Mouse (Mus musculus): ENCODE data around the gene Pcp4l1. TPM values are rescaled to one million over a fixed set of nuclear protein-coding genes. Genes with fewer than 3 reads are reported as not detected.
"Not testable (repeated sequence)": the region's sequence is repeated elsewhere in the genome, so short reads cannot be mapped to it uniquely, and the experiment has no call there.

Gene Pcp4l1
- total RNA-seq (2021), result 10 to 100 TPM; 51.7 to 52.5 TPM
- long read RNA-seq, experiment 1, transcript Pcp4l1-201 (3 exons, 1,577 nt), result major isoform, 37 of 38 reads
- long read RNA-seq, experiment 1, partial matches to known transcripts, result 1 of 38 reads
- long read RNA-seq, experiment 1, other reads (novel, unspliced or antisense), result 0 of 38 reads
- long read RNA-seq, experiment 2, transcript Pcp4l1-201 (3 exons, 1,577 nt), result major isoform, 35 of 44 reads
- long read RNA-seq, experiment 2, partial matches to known transcripts, result 0 of 44 reads
- long read RNA-seq, experiment 2, other reads (novel, unspliced or antisense), result 9 of 44 reads

DNA sequence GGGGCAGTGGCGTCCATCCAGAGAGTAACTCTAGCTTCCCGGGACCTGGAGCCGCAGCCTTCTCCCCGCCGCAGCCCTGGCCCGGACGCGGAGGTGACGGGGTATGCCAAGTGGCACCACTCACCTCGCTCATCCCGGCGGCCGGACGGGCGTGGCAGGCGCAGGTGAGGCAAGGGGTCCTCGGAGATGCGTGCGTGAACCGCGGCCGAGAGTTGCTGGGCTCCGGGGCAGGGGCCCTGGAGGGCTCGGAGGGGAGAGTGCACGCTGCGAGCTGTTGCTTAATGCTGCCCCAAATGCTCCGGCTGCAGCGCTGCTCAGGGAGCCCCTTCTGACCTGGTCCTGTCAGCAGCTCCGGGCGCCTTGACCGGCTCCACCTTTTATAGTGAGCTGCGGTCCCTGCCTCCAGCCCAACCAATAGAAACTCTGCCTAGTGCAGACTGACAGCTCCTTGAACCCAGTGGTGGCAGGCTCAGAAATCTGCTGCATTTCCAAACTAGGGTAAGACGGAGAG lies at the start of gene Pcp4l1:
TSS of gene Pcp4l1 (minus strand) at position 382 of the 511 bp plus-strand sequence.
- peak; percentile 45 to 51 for DNase-seq (ENCODE audit: low spot score in 2 of 2)

- no peak for DNase-seq (ENCODE audit: low spot score in 2 of 2)
Measured at GRCm38 (mm10) chr1:171245353-171245752, 49.3 kb upstream of the Pcp4l1 start.

DNA sequence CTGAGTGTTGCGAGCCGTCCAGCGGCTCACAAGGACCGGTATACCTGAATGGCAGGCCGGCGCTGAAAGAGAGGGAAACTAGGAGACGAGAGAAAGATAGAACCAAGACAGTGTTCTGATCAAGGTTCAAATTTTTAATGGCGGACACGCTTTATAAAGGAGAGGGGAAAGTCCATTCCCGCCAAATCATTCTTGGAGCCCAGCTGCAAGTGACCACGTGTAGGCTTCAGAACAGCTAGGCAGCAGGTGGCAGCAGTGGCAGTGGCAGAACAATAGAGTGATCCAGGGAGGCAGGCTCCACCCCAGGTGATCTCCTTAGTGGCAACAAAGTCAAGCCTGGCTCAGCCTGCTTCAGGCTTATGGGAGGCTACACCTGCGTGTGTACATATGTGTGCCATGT lies 45.9 kb upstream of the Pcp4l1 start:
- DNase-seq (ENCODE audit: low spot score in 2 of 2), result not testable (repeated sequence)

DNA sequence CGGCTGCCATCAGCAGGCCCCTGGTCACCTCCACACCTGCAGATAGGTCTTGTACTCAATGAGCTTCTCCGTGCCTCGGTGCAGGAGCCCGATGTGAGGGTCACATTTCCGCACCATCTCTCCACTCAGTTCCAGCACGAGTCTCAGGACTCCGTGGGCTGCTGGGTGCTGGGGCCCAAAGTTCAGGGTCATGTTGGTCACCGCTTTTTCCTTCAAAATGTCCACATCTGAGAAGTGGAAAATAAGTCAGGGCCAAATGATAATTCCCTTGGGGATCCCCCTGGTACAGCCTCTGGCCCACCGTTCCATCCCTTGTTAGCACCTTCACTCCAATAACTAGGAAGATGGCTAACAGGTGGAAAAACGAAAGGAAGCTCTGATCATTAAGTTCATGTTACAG lies 44.8 kb upstream of the Pcp4l1 start:
- DNase-seq (ENCODE audit: low spot score in 2 of 2), result no peak

DNA sequence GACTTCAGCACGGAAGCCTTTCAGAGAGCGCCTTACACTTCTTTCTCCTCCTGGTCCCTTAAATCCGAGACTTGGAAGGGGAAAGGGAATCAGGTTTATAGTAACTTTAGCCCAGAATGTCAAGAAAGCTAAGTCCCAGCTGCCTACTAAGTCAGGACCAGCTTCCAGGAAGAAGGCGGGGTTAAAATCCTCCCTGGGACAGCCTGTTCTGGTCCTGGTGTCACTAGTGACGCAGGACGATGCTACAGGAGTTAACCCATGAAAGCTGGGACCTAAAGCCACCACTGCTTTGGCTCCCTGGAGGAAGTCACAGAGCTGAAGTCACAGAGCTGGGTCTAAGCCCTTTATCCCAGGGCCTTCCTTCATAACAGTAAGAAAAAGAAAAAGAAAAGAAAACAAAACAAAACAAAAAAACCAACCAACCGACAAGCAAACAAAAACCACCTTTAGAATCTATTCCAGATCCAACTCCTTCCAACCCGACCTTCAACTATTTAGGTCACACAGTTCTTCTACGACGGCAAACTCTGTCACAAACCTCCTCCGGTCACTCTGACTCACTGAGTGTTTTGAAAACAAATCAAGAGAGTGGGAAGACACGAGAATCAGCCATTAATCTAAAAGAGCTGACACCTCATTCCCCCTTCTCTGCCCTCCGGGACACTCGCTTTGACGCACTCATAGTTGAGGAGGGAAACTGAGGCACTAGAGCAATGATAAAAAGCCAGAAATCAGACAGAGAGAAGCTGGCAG lies 44.1 kb upstream of the Pcp4l1 start:
- peak; percentile 53 to 57 for DNase-seq (ENCODE audit: low spot score in 2 of 2)

GRCm38 (mm10) chr1:171238463-171238862 lies 42.4 kb upstream of the Pcp4l1 start:
- peak; percentile 70 to 71 for DNase-seq (ENCODE audit: low spot score in 2 of 2)

- DNase-seq (ENCODE audit: low spot score in 2 of 2), result no peak
Measured at GRCm38 (mm10) chr1:171237438-171237837, 41.4 kb upstream of the Pcp4l1 start.

DNA sequence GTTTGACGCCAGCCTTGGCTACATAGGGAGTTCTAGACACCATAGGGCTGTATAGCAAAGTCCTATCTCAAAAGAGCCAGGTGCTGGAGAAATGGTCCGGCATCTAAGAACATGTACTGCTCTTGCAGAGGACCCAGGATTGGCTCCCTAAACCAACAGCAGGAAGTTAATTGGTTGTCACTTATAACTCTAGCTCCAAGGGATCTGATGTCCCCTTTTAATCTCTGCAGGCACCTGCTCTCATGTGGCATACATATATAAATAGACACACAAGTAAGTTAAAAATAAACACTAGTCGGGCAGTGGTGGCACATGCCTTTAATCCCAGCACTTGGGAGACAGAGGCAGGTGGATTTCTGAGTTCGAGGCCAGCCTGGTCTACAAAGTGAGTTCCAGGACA lies 39.7 kb upstream of the Pcp4l1 start:
- no peak for DNase-seq (ENCODE audit: low spot score in 2 of 2)

DNA sequence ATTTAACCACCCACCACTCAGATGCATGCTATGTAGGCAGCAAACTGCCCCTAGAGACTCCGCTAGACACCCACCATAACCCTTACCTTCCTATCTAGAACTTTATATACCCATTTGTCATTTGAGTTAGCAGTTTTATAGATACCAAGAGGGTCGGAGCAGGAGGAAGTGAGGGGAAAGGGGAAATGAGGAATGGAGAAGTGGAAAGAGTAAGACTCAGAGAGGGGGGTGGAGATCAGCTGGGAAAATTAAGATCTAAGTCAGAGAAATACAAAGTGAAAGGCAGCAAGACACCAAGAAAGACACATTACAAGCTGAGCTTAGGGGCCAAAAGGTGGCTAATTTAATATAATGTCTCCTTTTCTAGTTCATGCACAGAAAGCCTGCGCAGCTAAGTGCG lies 38.5 kb upstream of the Pcp4l1 start:
- DNase-seq (ENCODE audit: low spot score in 2 of 2), result no peak

DNA sequence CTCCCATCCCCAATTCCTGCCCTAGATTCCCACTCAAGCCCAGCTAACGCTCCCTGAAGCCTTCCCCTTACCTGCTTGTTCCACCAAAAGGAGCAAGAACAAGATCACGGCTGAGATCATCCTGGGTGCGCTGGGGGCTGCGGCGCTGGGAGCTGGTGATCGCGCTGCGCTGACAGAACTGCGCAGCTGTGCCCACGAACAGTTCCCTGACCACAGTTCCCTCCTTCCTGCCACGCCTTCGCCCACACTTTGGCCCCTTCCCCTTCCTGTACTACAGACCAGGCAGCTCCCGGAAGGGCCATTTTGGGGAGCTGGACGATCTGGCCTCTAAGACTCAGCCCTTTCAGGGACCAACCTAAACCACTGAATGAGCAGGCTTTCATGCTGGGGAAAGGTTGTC lies 38.1 kb upstream of the Pcp4l1 start, which contains the start of gene Fcer1g:
TSS of gene Fcer1g (minus strand) at position 240 of the 400 bp plus-strand sequence.
- DNase-seq (ENCODE audit: low spot score in 2 of 2), result no peak

DNA sequence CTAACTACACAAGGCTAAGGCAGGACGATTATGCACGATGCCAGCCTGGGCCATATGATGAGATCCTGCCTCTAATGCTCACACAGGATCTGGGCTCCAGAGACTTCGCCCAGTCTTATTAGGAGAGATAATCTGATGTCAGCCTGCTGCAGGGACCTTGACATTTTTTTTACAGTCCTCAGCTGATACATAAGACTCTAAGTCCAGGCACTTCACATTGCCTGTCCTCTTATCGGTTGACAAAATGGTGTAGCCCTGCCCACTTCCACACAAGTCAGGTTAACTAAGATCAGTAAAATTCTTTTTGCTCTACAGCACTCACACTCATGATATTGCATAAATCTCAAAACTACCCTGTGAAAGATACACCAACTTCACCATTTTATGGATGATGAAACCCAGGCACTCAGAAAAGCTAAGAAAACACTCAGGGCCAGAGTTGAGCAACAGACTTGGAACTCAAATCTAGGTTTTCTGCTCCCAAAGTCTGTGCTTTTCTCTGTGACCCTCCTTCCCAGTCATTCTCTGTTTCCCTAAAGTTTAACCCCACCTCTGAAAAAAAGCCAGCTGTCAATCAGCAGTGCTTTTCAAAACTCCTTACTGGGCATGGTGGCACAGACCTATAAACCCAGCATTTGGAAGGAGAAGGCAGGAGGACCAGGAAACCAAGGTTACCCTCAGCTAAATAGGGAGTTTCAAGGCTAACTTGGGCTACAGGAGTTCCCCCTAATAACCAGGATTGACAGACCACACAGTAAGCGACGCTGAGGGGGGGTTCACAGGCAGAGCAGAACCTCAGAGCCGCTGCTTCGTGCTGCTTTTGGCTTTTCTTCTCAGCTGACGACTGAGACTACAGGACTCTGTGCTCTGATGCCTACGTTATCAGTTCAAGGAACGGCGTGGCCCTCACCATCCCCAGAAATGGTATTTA lies 37.0 kb upstream of the Pcp4l1 start:
- DNase-seq (ENCODE audit: low spot score in 2 of 2), result no peak

GRCm38 (mm10) chr1:171232348-171232747 lies 36.3 kb upstream of the Pcp4l1 start:
- no peak for DNase-seq (ENCODE audit: low spot score in 2 of 2)

- DNase-seq (ENCODE audit: low spot score in 2 of 2), result no peak
Measured at GRCm38 (mm10) chr1:171231844-171232243, 35.8 kb upstream of the Pcp4l1 start.

DNA sequence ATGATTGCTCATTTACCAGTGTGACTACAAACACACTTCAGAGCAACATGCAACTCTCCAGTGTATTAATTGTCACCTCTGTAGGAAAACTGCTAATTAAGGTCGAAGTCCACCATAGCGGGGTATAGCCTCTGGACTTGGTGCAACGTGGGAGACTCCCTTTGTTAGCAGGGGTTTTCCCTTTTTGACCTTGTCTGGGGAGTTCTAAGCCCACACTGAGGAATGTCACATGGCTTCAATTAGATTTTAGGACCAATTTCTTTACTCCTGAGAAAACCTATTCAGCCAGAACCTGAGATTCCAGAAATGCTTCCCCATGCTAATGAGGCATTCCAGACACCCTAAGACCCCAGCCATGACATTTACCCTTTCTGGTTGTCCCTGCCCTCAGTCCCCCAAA lies 34.1 kb upstream of the Pcp4l1 start:
- DNase-seq (ENCODE audit: low spot score in 2 of 2), result no peak

GRCm38 (mm10) chr1:171229750-171230149 lies 33.7 kb upstream of the Pcp4l1 start:
- DNase-seq (ENCODE audit: low spot score in 2 of 2), result no peak

DNA sequence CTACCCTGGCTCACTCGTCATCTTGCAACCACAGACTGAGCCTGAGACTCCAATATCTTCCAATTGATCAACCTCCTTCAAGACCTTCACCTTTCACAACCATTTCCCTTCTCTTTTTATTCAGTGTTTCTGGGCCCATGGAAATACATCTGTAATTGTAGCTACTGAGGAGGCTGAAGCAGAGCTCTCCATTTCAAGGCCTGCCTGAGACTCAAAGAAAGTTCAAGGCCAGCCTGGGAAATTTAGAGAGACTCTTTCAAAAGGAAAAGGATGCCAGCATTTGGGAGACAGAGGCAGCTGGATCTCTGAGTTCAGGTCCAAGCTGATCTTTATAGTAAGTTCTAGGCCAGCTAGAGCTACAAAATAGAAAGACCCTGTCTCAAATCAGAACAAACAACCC lies 31.8 kb upstream of the Pcp4l1 start:
- peak in 1 of 2 experiments; percentile 24 for DNase-seq (ENCODE audit: low spot score in 2 of 2)

GRCm38 (mm10) chr1:171226780-171227179 lies 30.7 kb upstream of the Pcp4l1 start:
- peak in 1 of 2 experiments; percentile 1 for DNase-seq (ENCODE audit: low spot score in 2 of 2)

GRCm38 (mm10) chr1:171224857-171225256 lies 28.8 kb upstream of the Pcp4l1 start, which contains the start of gene Apoa2:
TSS of gene Apoa2 (plus strand) at chr1:171225054.
- DNase-seq (ENCODE audit: low spot score in 2 of 2), result peak in 1 of 2 experiments; percentile 1

GRCm38 (mm10) chr1:171223796-171224195 lies 27.7 kb upstream of the Pcp4l1 start:
- peak in 1 of 2 experiments; percentile 49 for DNase-seq (ENCODE audit: low spot score in 2 of 2)

DNA sequence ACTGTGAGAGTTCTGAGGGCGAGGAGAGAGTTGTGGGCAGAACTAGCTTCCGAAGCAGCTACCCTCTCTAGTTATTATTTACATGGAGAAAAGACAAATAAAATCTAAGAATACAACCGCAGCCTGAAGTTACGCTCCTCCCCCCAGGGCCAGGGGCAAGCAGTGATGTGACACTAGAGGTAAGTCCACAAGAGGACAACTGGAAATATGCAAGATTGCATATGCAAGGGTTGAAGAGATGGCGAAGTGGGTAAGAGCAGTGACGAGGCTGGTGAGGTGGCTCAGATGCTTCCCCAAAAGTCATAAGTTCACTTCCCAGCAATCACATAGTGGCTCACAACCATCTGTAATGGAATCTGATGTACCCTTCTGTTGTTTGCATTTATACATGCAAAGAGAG lies 27.1 kb upstream of the Pcp4l1 start:
- DNase-seq (ENCODE audit: low spot score in 2 of 2), result no peak

Data from adrenal gland, adult 18-20 months (tissue).